Mouse (Mus musculus): ENCODE results near the gene Syne2. TPM values are rescaled to one million over a fixed set of nuclear protein-coding genes. Genes with fewer than 3 reads are reported as not detected.

The Syne2 gene
- total RNA-seq, 2 experiments from 2014 or later: 37.5 to 43.1 TPM

DNA sequence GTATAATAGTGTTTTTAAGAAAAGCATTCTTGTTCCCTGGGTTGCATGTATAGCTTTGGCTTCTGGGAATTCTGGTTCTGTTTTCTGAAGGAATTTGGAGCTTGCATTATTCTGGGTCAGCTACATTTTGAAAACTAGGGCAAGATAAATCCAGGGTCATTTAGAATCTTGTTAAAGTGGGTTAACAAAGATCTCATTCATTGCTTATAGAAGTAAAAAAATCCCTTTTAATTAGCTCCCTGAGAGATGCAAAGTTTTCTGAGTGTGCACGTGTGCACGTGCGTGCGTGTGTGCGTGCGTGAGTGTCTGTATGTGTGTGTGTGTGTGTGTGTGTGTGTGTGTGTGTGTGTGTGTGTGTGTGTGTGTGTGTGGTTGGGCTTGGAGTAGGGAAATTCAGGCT is 42.9 kb downstream of the Syne2 start:
- DNase-seq (ENCODE audit: low spot score in 2 of 2): no peak

DNA sequence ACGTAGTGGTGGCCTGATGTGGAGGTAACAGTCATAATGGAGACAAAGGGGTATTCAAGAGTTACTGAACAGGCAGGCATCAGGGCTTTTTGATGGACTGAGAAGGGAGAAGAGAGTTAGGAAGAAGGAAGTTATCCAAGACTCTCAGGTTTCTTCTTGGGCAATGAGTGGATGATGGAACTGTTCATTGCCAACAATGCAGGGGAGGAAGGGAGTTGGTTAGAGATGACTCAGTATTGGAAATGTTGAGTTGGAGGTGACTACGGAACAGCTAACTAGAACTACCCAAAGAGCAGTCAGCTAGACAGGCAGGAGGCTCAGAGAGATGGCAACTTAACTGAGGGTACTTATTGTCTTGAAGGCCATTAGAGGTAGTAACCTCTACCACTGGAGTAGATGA is 47.2 kb downstream of the Syne2 start:
- no peak for DNase-seq (ENCODE audit: low spot score in 2 of 2)

DNA sequence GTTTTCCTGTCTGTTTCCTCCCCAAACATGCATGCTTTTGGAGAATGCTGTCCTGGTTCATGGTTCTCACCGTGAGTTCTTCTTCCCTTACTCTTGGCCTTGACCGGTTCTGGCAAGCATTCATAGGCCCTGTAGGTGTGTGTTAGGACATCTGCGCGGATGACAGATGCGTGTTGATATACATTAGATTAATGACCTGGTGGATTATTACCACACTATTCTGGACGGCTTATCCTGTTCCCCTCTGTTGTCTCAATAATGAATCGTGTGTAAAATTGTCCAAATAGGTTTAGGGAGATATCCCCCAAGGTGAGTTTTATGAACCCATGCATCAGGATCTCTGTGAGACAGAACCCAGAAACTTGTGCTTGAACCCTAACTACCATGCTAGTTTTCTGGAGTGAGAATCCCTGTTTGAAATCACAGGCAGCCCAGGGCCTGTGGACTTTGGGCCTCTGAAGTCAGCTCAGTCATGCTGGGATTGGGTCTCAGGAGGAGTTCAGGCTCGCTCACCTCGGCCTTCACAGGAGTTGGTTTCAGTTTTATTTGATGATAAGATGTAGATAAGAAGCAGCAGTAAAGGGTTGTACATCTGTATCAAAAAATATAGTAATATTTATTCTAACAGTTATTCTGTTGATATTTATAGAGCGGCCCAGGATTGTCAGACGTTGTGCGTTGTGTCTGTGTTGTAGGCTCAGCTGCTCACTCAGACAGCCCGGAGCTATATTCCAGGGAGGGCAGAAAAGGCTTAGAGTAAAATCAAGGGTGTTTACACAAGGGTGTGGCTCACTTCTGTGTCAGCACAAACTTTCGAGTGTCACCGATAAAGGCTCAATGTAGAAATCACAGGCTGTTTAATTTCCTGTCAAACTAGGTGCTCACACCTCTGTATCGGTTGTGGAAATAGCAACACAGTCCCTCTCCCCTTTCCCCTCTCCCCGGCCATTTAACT is 48.8 kb downstream of the Syne2 start:
- DNase-seq (ENCODE audit: low spot score in 2 of 2): no peak

DNA sequence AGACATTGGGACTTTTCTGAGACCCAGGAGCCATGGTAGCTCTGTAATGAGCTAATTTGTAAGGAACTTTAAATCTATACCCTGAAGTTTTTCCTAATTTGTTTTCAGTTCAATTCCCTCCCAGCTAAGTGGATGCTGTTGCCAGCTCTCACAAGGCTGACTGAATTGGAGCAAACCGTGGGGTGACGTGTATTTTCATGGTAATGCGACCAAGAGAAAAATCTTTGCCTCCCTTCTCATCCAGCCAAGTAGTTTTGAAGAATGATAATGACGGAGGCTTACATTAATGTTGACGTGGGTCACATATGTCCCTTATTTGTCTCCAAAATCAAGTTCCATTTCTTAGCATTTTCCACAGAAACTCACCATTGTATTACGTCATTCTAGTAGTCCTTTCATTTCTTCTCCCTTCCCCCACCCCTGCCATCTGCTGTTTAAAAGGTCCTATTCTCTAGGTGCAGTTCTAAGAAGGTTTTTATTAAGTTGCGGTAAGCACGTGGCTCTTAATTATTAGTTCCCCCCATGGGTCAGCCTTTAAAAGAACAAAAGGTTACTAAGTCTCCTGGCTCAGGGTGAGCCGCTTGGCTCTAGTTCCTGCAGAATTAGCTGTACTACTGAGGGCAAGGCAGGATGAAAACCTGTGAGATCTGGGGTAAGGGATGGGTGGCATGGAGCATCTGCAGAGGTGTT is 55.8 kb downstream of the Syne2 start:
- no peak for DNase-seq (ENCODE audit: low spot score in 2 of 2)

DNA sequence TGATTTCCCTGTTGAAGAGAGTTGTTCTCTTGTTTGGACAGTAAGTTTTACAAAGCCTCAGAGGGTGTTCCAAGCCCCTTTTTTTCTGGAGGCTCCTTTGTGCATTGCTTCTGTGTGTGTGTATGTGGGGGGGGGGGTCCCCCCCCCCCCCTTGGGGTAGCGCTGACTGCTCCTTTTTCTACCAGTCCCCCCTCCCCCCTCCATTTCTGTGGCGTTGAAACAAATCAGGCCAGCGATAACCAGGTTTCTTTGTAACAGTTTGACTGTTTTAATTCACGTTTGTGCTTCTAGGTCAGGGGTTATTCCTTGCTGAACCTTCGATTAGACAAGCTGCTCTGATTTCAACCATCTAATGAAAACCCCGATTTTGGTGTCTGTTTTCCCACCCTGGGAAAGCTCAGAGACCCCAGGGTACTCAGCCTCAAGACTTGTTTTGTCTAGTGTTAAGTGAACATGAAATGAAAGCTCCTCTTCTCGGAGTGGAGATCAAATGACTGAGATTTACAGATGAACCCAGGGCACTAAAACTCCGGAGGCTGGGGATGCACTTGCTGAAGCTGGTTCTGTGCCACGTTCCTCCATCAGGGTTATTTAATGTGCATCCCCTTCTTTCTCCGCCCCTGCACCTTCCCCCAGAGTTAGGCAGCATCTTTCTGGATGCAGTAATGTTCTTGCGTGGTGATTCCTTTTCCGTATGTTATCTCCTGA is 56.5 kb downstream of the Syne2 start:
- DNase-seq (ENCODE audit: low spot score in 2 of 2): no peak

DNA sequence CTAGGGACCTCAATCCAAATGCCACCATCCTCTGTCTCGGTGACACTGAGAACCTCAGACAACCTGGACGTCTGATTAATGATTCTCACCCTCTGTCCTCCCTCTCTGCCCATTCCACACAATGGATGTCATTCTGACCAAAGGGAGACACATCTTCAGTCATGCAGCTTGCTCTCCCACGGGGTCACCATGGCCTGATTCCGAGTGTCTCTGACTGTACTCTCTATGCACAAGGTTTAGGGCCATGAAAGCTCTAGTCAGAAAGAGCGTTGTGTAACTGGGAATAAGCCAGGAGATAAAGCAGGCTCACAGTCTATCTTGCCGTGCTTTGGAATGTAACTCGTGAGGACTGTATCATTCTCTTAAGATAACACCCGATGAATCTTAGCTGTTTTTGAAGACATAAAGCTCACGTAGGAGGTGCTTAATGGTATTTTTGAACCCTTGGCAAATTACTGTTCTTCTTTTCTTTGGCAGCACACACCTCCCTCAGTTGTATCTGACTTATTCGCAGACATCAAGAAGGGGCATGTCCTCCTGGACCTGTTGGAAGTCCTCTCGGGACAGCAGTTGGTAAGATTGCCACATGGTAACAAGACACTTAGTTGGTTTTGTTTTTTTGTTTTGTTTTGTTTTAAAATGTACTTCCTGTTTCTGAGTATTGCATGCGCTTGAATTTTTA is 61.8 kb downstream of the Syne2 start:
- DNase-seq (ENCODE audit: low spot score in 2 of 2): no peak

DNA sequence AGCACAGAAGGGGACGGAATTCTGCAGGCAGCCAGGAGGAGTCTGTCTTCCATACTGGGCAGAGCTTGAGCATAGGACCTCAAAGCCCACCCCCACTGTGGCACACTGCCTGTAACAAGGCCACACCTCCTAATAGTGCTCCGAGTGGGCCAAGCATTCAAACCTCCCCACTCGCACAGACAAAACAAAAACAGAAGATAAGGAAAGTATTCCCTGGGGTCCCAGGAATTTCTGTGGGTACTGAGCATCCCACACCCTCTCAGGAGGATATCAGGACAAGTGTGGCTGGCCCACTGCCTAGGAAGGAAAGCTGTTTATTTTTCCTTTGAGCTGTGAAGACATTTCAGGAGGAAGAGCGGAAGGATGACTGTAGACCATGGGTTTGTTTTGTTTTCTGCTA is 63.6 kb downstream of the Syne2 start:
- DNase-seq (ENCODE audit: low spot score in 2 of 2): no peak

DNA sequence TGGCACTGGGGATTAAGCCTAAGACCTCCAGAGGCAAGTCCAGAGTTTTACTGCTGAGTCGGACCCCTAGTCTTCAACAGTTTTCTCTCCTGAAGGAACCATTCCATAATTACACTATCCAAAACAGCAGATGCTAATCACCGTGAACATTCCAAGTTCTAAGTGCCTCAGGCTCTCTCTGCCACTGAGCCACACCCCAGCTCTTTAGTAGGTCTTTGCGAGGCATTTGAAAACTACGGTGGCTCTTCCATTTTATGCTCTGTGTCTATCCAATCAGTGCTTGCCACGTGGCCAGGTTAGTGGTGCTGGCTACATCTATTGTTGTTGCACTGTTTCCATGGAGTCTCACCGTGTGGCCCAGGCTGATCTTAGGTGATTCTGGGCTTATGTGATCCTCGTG is 68.2 kb downstream of the Syne2 start:
- no peak for DNase-seq (ENCODE audit: low spot score in 2 of 2)

DNA sequence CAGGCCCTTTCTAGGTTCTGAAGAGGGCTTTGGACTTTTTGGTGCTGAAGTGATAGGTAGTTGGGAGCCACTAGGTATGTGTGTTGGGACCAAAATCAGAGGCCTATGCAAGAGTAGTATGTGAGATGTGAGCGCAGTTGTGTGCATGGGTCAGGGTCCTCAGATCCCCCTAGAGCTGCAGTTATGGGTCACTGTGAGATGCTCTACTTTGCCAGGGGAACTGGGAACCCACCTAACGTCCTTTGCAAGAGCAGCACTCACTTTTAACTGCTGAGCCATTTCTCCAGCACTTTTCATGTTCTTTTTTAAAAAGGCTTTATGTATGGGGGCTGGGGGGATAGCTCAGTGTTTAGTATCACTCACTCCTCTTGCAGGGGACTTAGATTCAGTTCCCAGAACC is 69.0 kb downstream of the Syne2 start:
- no peak for DNase-seq (ENCODE audit: low spot score in 2 of 2)

DNA sequence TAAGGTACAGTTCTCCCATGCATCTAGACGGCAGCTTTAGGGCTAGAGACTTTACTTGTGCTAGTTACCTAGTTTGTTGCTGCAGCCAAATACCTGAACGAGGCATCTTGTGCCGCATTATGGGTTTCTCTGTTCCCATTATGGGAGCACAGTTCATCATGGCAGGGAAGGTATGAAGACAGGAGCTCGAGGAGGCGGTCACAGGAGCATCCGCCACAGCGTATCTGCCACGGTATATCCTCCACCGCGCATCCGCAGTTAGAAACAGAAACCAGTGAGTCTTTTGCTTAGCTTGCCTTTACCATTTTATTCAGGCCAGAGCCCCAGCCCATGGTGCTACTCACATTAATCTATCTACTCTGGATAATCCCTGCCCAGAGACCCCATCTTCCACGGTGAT is 70.8 kb downstream of the Syne2 start:
- DNase-seq (ENCODE audit: low spot score in 2 of 2): no peak

DNA sequence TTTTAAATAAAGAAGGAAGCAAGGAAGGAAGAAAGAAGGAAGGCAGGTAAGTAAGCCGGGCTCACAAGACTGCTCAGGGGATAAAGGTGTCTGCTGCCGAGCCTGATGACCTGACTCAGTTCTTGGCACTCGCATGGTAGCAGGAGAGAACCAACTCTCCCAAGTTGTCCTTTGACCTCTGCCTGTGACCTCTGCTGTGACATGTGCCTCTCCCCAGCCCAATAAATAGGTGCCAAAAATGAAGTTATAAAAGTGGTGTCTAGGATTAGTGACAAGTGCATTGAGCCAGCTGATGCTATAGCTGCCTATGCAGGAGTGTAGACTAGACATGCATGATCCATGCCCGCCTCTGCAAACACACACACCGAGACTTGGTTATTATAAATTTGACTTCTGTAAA is 73.3 kb downstream of the Syne2 start:
- no peak for DNase-seq (ENCODE audit: low spot score in 2 of 2)

DNA sequence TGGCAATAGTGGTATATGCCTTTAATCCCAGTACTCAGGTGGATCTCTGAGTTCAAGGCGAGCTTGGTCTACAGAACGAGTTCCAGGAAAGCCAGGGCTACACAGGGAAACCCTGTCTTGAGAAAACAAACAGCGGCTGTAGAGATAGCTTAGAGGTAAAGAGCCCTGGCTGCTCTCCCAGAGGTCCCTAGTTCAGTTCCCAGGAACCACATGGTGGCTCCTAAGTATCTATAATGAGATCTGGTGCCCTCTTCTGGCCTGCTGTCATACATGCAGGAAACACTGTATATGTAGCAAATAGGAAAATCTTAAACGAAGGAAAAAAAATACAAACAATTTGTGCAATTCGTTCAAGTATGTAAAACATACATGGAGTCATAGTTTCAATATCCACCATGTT is 75.5 kb downstream of the Syne2 start:
- DNase-seq (ENCODE audit: low spot score in 2 of 2): no peak

DNA sequence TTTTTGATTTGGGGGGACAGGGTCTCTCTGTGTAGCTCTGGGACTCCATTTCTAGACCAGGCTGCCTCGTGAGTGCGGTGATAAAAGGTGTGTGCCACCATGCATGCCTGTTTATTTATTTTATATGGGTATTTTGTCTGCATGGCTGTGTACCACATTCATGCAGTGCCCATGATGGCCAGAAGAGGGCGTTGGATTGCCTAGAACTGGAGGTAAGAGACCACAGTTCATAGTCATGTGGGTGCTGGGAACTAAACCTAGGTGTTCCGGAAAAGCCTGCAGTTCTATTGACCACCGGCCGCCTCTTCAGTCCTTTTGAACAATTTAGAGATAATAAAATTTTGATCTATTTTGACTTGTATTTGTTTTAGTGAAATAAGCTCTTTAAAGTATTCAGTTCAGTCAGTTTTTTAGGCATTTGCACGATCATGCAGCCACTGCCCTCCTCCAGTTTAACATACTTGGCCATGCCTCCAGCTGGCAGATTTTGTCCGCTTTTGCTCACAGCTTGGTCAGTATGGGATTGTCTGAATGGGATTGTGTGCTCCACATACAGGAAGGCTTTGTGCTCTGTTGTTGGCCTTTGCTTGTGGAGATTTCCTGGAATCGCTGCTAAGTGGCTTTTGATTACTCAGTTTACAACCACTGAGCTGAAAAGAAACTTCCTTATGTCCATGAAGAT is 76.5 kb downstream of the Syne2 start:
- no peak for DNase-seq (ENCODE audit: low spot score in 2 of 2)

DNA sequence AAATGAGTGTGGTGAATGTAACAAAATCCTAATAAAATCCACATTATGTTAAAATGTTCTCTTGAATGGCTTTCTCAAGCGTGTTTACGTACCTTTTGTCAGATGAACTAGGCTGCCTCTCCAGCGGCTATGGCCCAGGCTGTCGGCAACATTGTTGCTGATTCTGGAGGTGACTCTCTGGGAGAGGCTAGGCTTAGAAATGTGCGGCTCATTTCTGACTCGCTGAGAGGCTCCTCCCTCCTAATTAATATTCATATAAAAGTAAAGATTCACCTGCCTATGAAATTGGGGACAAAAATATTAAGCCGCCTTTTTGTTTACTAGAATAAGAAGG is 77.0 kb downstream of the Syne2 start:
- DNase-seq (ENCODE audit: low spot score in 2 of 2): no peak

DNA sequence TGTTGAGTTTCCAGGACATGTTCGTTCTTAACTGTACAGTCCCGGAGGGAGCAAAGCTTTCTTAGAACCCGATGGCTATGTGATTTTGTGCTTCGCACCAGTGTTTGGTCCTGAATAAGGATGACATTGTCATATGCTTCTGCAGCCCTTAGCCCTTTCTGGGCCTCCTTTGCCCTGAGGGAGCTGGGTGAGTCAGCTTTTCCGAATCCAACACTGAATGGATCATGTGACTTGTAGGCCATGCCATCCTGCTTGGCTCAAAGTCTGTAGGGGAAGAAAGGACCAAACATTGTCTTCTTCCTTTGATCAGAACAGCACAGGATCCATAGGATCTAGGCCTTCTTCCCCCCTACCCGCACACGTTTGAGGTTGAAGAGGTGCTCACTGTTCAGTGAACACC is 79.9 kb downstream of the Syne2 start:
- DNase-seq (ENCODE audit: low spot score in 2 of 2): no peak

DNA sequence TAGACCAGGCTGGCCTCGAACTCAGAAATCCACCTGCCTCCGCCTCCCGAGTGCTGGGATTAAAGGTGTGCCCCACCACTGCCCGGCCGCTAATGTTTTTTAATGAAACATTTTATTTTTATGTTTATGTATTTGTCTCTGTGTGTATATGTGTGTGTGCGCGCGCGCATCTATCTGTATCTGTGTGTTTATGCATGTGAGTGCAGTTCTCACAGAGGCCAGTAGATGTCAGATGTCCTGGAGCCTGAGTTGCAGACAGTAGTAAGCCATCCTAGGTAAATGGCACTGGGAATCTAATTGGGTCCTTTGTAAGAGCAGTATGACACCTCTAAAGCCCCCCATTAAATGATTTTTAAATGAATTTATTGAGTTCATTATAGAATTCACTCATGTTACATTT is 83.8 kb downstream of the Syne2 start:
- DNase-seq (ENCODE audit: low spot score in 2 of 2): no peak

DNA sequence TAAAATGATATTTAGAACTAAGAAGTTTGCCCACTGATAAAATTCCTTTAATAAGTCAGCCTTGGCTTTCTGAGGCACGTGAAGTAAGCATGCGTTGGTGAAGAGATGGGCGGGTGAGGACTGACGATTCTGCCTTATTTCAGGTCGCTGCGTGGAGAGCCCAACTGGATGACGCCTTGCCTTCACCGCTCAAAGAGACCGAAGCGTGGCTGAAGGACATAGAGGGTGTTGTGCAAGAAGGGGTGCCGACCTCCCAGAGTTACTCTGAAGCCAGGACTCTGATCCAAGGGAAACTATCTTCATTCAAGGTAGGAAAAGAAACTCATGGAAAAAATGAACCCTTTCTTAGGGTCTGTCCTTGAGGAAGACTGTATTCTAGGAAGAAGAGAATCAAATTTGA is 86.1 kb downstream of the Syne2 start:
- DNase-seq (ENCODE audit: low spot score in 2 of 2): no peak

DNA sequence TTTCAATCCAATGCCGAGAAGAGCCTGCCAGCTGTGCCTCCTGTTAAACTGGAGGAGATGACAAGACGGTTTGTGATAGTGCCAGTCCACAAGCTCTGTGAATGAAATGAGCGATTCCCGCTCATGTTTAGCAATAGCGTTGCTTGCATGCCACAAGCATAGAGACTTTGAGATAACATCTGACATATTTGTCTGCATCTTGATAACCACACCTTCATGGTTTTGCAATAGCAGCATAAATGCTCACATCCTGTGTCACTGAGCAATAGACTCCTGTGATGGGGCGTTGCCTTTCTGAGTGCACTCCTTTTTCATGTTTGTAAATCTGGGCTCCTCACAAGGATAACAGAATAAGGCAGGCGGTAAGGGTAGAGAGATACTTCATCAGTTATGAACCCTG is 87.4 kb downstream of the Syne2 start:
- no peak for DNase-seq (ENCODE audit: low spot score in 2 of 2)

DNA sequence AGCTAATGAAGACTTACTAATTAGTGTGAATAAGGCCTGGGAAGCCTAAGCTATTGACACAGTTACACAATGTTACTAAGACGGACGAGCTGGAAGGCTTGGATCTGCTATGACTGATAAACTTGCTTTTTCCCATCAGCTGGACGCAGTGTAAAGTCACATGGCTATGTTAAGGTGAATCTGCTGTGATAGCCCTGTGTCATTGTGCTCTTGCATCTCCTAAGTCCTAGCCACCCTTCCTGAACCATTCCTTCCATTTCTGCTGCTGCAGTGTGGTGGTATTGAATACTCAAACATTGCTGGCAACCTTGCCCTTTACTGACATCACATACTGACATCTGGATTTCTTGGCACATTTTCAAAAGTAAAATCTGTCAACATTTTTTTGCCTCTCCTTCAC is 90.5 kb downstream of the Syne2 start:
- DNase-seq (ENCODE audit: low spot score in 2 of 2): no peak

DNA sequence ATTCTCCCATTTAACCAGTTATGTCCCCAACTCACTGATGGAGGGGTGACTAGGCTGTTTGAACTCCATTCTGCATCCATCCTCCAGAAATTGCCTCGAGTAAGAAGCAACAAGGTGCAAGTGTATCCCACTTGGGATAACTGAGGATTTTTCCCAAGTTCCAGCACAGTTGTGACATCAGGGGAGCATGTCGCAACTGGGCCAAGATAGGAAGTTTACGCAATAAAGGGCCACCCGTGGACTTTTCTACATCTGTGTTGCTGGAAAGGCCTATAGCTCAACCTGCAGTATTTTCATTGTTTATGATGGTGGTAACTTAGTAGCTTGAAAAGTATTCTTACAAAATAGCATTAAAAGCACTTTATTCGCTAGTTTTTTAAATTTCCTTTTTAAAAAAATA is 97.8 kb downstream of the Syne2 start:
- no peak for DNase-seq (ENCODE audit: low spot score in 2 of 2)

DNA sequence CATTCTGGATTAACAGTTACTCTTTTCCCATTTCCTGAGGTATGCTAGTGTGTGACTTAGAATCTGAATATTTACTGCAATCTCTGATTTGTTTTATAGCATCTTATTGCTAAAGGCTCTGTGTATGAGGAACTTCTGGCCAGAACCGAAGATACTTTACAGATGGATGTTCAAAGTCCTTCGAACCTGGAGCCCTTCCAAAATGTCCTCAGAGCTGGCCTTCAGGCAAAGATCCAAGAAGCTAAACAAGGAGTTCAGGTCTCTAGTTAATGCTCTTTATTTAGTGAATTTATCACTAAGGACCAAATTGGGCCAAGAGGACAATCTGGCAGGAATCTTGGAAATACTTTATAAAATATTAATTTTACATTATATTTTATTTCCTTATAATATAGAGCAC is 100.5 kb downstream of the Syne2 start:
- no peak for DNase-seq (ENCODE audit: low spot score in 2 of 2)

Data from gastrocnemius, postnatal 4 days (tissue).